Comparison of ENCODE assay signal across 8 mouse cellular contexts in genomic region chr10:125785448-125786196, GRCm38 (mm10).
DNase-seq lines count a peak whose midpoint lies in the region; ATAC-seq and TF ChIP-seq lines count a peak whose summit lies in the region.

No protein-coding gene starts in this region.

- intact Hi-C loops in gastrocnemius, adult 2 months (cut with DNase I): loop anchor here (2.0 kb wide), 1 partner anchor 209 kb away; no protein-coding TSS in a partner anchor

- ATAC-seq in megakaryocyte, adult 5-6 weeks (ENCODE audit: poor library complexity, severe bottlenecking): peak; percentile 12; the same call in 1 of the 2 replicates

- TF ChIP-seq CTCF in gastrocnemius, adult 2 months (IDR thresholded peaks at IDR 0.05): no peak

- H3K36me3 ChIP-seq in hindbrain, embryonic 10.5 days: no peaks in the 10 kb centered on the region

- WGBS in hindbrain, embryonic 10.5 days: 21% methylated on average over 16 of the region's 16 CpGs

- H3K4me3 ChIP-seq in gastrocnemius, adult 2 months: peak overlapping the region; percentile 63
- 0 out of 2 replicates have a peak overlapping the region, but pooled peaks have one; percentile 20 for H3K4me3 ChIP-seq in brown adipose tissue, adult 24 weeks (ENCODE audit: insufficient read depth, low read depth, low read length)
- peak overlapping the region; percentile 48; the same call in 1 of the 2 replicates for H3K4me3 ChIP-seq in hindbrain, embryonic 10.5 days

- peaks cover 4% of the 10 kb centered on the region for H3K4me1 ChIP-seq in brown adipose tissue, adult 24 weeks (ENCODE audit: control insufficient read depth, insufficient read depth, insufficient read length, low read length)
- H3K4me1 ChIP-seq in hindbrain, embryonic 10.5 days (replicated peaks): peaks cover 31% of the 10 kb centered on the region

- no peaks in the 10 kb centered on the region; the same call in 1 of the 2 replicates for H3K27me3 ChIP-seq in hindbrain, embryonic 10.5 days (ENCODE audit: insufficient read depth, poor library complexity, severe bottlenecking)

- DNase-seq in gastrocnemius, adult 2 months: peak; percentile 16
- DNase-seq in gastrocnemius, postnatal 10 days: no peak
- peak; percentile 30 for DNase-seq in hindbrain, embryonic 10.5 days (ENCODE audit: low spot score)
- no peak for DNase-seq in c-Kit-positive CD71-positive TER-119-positive erythroid progenitor cells, embryonic 14.5 days (ENCODE audit: low spot score)
- no peak for DNase-seq in left cerebral cortex, adult 18-20 months (ENCODE audit: low spot score in 2 of 2)
- no peak for DNase-seq in adrenal gland, postnatal 4 days (ENCODE audit: low spot score in 2 of 2)

- no peak overlapping the region for H3K27ac ChIP-seq in gastrocnemius, adult 2 months
- H3K27ac ChIP-seq in brown adipose tissue, adult 24 weeks (replicated peaks; ENCODE audit: low read depth, low read length): no peak overlapping the region
- H3K27ac ChIP-seq in hindbrain, embryonic 10.5 days: peak overlapping the region; percentile 86

- H3K9me3 ChIP-seq in hindbrain, embryonic 10.5 days: no peaks in the 10 kb centered on the region

Comparison
In these comparisons a context has a peak if more than half of its experiments do, and no peak if none do; other contexts are left out.
1. DNase-seq: peak in gastrocnemius, adult 2 months (single experiment) and hindbrain, embryonic 10.5 days (single experiment); none in gastrocnemius, postnatal 10 days (single experiment), c-Kit-positive CD71-positive TER-119-positive erythroid progenitor cells, embryonic 14.5 days (single experiment), left cerebral cortex, adult 18-20 months (0 of 2) and adrenal gland, postnatal 4 days (0 of 2).
2. Peak in every context shown above with its lines, with median percentiles within 50 percentile points of each other: H3K4me3 ChIP-seq.